Mouse (Mus musculus) left cerebral cortex, adult 2 months (tissue): ENCODE measurements around the gene 1700017B05Rik. TPM values are rescaled to one million over a fixed set of nuclear protein-coding genes. Genes with fewer than 3 reads are reported as not detected.

Experiments used
- DNase-seq, 2 experiments: peaks; one replicate each; pipeline ENCODE4 v3.0.0; 2021 to 2022; ENCODE audit warnings: low spot score in 2 of 2, mixed read lengths in 1 of 2; ENCODE audit errors: extremely low spot score in 1 of 2
- H3K27ac ChIP-seq: fragments of 200-600 bp; 2 replicates; pipeline ENCODE4 v1.8.1; 2022
- H3K4me3 ChIP-seq: fragments of 200-600 bp; 2 replicates; pipeline ENCODE4 v1.8.1; 2022
- CTCF ChIP-seq: fragments of 200-600 bp; IDR thresholded peaks from 2 replicates; pipeline ENCODE4 v1.8.1; 2022; ENCODE audit warnings: antibody characterized with exemption, mild to moderate bottlenecking, moderate library complexity
- intact Hi-C: fragments of 180-260 bp; cut with DNase I; formaldehyde crosslinking; loops from one replicate; pipeline ENCODE4 v1.15.1; 2025
- total RNA-seq, 2 experiments: library from RNA; stranded (reverse); gene quantifications; 2 replicates each; pipeline ENCODE4 v1.2.3; 2021

Gene 1700017B05Rik
- total RNA-seq, 2 experiments from 2014 or later, result 18.5 to 20.1 TPM

DNA sequence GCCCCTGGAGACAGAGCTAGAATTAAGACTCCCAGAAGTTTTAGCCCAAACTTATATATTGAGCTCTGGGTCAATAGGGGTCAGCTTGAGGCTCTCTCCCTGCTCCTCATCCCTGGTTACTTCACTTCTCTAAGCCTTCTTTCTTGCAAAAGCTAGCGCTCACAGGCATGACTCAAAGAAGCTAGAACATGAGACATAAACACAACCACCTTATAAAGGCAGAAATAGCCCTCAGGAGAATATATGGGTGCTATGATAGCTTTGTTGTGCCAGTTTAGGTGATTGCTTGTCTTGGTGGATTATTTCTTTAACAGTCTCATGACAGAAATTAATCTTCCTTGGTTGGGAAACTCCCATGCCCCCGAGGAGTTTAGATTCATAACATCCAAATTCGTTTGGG lies 32.5 kb upstream of the 1700017B05Rik start:
- intact Hi-C loops, result no loop called here

DNA sequence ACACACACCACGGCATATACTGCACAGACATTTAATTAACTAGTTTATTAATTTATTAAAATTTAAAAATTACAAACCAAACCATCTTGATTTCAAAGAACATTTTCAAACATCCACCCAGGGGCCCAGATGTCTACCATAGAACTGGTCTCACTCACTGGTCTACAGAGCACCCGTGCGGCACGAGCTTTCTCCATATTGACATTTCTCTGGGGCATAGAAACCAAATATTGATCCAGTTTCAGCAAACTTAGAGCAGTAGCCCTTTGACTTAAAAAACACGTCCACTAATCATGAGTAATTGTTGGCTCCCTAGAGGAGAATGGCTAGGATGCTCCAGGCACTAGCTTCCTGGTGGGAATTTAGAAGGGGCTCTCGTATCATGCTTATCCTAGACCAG lies 24.8 kb upstream of the 1700017B05Rik start:
- intact Hi-C loops, result no loop called here
- TF ChIP-seq CTCF, result no peak
- DNase-seq, result no peak
- H3K4me3 ChIP-seq, result no peak overlapping the region
- no peak overlapping the region for H3K27ac ChIP-seq

More for the DNA sequence above, 32.5 kb upstream of the 1700017B05Rik start:
- no peak for DNase-seq
- H3K27ac ChIP-seq, result no peak overlapping the region
- H3K4me3 ChIP-seq, result no peak overlapping the region
- TF ChIP-seq CTCF, result no peak

DNA sequence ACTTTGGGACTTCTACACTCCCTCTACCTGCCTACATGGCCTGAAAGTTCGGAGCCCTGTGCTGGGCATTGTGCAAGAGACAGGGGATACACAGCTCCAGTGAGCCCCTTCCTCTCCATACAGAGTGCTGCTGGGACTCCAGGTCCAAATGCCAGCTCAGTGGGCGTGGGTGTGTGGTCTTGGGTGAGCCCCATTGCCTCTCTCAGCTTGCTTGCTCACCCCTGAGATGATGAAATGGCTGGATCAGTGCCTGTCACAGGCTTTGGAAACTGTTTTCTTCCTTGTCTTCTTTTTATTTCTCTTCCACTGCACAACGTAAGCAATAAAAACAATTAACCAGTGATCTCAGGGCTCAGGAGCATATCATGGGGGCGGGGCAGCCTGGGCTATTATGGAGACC lies 20.9 kb upstream of the 1700017B05Rik start:
- TF ChIP-seq CTCF, result no peak
- no peak for DNase-seq
- no peak overlapping the region for H3K27ac ChIP-seq
- intact Hi-C loops, result no loop called here
- H3K4me3 ChIP-seq, result no peak overlapping the region

DNA sequence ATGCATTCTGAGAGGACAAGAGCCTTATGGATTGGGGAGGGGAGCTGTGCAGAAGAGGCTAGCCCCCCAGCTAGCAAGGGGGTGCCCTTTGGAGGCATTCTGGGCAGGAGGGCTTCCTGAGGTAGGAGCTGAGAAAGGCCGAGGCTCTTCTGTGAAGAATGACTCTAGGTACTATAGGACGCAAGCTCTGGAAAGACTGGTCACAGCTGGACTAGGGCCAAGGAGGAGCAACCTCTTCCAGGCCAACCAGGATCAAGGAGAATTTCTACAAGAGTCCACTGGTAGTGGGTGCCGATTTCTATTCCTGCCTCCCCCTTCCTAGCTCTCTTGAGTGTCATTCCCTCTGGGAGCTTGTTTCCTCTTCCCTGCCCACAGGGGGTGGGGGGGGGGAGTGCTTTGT lies 20.3 kb upstream of the 1700017B05Rik start:
- no peak for TF ChIP-seq CTCF
- Histone ChIP-seq H3K4me3 (no peak overlapping the region), H3K27ac (no peak overlapping the region)
- intact Hi-C loops, result no loop called here
- no peak for DNase-seq

DNA sequence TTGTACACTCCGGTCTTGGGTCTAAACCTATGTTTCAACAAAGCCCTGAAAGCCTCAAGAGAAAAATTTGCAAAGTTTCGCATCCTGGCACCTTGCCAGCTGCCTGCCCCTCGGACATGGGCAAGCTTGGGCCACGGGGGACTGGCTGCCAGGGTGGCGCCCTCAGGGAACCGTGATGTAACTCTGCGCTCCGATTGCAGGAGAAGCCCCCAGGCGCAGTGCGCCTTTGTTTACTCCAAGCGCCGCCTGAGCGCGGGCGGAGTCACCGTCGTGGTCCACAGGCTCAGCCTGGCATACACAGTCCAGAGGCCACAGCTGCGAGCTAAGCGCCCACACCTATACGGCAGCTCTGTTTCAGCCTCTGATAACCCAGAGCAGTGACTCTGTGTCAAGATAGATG lies 19.1 kb upstream of the 1700017B05Rik start:
- Histone ChIP-seq H3K4me3 (no peak overlapping the region), H3K27ac (no peak overlapping the region)
- TF ChIP-seq CTCF, result no peak
- DNase-seq, result no peak
- intact Hi-C loops, result no loop called here

DNA sequence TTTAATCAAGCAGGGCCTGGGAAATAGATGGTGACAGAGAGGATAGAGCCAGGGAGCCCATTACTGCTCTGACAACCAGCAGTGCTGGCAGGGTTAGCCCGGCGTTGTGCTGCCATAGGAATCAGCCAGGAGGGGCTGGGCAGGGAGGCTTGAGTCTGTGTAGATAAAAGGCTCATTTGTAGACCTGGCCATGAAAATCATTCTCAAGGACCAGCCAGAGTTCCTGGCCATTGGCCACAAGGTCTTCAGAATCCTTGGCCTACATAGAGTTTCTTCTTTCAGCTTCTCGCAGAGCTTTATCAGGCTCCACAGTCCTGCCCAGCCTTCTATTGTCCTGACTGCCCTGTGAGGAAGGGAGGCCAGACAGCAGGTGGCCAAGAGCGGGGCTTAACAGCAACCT lies 17.0 kb upstream of the 1700017B05Rik start:
- intact Hi-C loops, result no loop called here
- no peak overlapping the region for H3K4me3 ChIP-seq
- no peak overlapping the region for H3K27ac ChIP-seq
- no peak for DNase-seq
- TF ChIP-seq CTCF, result no peak

DNA sequence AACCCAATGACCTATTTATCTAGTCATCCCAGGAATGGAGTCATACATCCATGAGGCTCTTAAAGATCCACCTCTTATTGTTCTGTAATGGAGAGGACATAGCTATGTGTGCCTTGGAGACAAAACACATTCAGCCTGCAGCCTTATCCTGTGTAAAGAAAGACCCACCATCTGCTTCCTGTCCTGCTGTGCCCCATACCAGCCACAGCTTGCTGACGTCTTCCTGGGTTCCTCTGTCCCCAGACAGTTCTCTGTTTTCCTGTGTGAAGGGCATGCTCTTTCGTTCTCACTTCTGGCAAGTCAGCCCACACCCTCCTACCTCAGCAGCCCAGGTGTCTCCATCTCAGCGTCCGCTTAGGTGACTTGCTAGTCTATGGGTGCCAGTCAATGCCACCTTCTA lies 15.9 kb upstream of the 1700017B05Rik start:
- no peak for TF ChIP-seq CTCF
- no peak for DNase-seq
- no peak overlapping the region for H3K4me3 ChIP-seq
- H3K27ac ChIP-seq, result no peak overlapping the region
- intact Hi-C loops, result no loop called here

DNA sequence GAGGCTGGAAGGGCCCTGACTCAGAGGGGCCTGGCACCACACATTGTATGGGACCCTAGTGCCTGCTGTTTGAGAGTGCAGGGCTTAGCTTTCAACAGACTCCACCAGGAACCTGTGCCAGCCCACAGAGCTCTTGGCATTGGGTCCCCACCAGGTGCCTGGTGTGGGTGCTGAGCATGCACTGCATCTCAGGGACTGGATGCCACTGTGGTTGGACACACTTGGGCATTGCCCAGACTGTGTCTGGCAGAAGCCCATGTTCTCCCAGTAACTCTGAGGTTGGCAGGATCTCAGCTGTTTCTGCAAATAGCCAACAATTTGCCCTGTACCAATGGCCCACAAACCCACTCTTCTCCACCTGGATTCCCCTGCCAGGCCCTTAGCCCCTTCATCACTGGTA lies 13.9 kb upstream of the 1700017B05Rik start:
- DNase-seq, result no peak
- intact Hi-C loops, result no loop called here
- Histone ChIP-seq H3K4me3 (no peak overlapping the region), H3K27ac (no peak overlapping the region)
- no peak for TF ChIP-seq CTCF

DNA sequence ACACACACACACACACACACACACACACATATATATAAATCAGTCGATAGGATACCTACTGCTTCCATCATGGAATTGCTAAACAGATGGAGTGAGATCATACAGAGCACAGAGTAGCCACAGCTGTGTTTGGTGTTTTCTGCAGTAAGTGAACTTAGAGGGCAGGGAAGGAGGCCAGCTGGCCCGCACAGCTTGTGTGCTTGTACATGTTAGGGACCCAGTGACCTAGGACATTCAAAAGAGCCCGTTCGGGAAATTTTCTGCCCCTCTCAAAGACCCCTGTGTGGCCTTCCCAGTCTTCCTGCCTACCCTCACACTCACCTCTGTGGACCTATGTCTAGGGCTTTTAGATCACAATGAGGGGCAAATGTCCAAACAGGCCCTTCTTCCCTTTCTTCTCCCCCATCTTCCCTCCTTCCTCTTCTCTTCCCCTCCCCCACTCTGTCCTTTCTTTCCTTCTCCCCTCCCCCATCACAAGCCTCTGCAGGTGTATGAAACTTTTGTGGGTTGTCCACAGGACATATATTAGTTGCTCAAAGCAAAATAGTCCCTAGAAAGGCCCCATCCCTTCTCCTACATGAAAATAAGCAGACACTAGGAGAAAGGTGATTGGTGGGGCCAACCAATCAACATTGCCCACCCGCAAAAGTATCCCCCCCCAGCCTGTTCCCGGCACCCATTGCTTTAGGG lies 11.5 kb upstream of the 1700017B05Rik start:
- TF ChIP-seq CTCF, result no peak
- H3K4me3 ChIP-seq, result no peak overlapping the region
- no peak overlapping the region for H3K27ac ChIP-seq
- intact Hi-C loops, result no loop called here
- DNase-seq, result no peak

DNA sequence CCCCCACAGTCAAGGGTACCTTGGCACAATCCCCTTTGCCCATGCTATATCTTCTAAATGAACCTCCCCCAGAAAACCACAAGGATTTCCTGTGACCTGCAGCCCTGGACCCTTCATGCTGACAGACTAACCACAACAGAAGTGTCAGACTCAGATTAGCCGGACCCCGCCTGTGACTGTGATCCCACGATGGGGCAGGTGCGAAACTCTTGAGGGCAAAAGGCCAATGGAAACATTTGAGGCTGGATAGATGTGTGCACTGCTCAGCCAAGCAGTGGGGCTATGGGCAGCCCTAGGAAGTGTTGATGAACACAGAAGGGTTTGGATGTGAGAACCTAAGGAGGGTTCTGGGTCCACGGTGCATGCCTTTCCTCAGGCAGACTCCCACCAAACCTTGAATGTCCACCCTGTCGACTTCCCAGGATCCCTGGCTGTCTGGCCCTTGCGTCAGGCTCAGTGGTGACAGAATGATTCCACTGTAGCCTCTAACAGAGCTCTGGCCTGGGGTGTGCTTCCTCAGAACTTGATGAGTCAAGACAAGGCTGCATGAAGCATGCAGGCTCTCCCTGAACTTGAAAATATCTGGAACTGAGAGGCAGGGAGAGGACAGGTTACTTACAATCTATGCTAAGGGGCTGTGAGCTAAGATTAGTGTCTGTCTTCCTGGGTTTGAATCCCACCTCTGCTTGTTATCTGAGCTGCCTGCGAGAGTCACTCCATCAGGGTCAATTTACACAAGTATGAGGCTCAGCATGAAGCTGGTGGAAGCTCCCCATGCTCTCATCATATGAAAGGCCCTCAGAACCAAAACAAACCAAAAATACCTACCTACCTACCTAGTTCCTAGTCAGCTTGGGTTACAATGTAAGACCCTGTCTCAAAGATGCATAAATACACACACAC lies 10.7 kb upstream of the 1700017B05Rik start:
- DNase-seq, result no peak

DNA sequence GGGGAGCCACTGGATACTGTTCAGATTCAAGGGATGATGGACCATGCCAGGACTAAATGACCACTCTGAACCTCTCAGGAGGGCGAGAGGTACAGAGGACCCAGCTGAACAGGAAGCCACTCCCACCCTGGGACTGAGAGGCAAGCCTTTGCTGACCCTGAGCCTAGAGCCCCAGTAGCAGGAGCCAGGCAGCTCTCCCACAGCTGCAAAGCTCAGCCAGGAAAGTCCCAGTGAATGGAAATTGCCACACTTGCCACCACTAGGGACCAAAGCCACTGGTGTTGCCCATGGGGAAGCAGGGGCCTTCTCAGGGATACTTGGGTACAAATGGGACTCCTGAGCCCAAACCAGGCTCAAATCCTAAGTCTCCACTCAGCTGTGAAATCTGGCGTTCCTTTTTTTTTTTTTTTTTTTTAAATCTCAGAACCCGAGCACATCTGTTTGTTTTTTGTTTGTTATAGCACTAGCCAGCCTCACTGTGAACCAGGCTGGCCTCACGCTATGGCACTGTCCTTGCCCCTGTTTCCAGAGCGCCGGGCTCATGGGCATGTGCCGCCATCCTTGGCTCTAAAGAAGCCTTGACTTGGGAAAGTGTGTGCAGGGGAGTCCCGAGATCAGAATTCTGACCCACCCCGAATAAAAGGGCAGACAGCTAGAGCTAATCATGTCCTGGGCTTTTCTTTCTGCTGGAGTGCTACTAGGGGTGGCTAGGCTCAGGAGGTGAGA lies 9.6 kb upstream of the 1700017B05Rik start:
- TF ChIP-seq CTCF, result no peak
- no peak for DNase-seq
- intact Hi-C loops, result no loop called here
- H3K4me3 ChIP-seq, result no peak overlapping the region
- no peak overlapping the region for H3K27ac ChIP-seq

More for the DNA sequence above, 10.7 kb upstream of the 1700017B05Rik start:
- Histone ChIP-seq H3K27ac (no peak overlapping the region), H3K4me3 (no peak overlapping the region)
- intact Hi-C loops, result no loop called here
- TF ChIP-seq CTCF, result no peak

DNA sequence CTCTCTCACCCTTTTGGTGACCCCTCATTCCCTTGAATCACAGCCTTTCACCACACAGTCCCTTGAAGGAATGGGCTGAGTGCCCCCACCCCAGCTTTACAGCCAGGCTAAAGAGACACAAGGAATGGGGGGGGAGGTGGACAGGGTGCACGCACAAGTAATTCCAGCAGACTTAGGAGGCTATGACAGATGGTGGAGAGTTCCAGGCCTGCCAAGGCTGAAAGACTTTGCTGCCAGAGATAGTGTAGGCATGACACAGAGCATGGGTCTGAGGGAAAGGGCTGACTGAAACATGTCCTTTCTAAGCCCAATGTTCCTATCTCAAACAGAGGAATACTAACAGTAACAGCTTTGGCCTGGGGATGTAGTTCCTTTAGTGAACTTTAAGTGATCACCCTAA lies 8.7 kb upstream of the 1700017B05Rik start:
- no peak for DNase-seq
- intact Hi-C loops, result no loop called here
- Histone ChIP-seq H3K27ac (no peak overlapping the region), H3K4me3 (no peak overlapping the region)
- TF ChIP-seq CTCF, result no peak
